Mouse (Mus musculus) lung, postnatal 0 days (tissue): Measurements from ENCODE around the gene Vstm4. TPM values are rescaled to one million over a fixed set of nuclear protein-coding genes. Genes with fewer than 3 reads are reported as not detected.

Source experiments
- ATAC-seq: fragments of 200-750 bp; cut with Nextera tagmentation; 2 replicates; pipeline ENCODE4 v1.8.0; 2017; ENCODE audit warnings: moderate library complexity
- DNase-seq: peaks from one replicate; pipeline ENCODE4 v3.0.0-alpha.2; 2016; ENCODE audit warnings: low spot score
- H3K27ac ChIP-seq: fragments of 300-500 bp; sonication (generic); 2 replicates; pipeline ENCODE4 v1.5.1; 2014; ENCODE audit warnings: antibody characterized with exemption, mild to moderate bottlenecking, low read length, mixed read lengths
- H3K27me3 ChIP-seq: fragments of 300-500 bp; sonication (generic); replicated peaks from 2 replicates; pipeline ENCODE4 v1.6.1; 2014; ENCODE audit warnings: low read length, mixed read lengths; ENCODE audit not compliant: insufficient read depth
- H3K36me3 ChIP-seq: fragments of 300-500 bp; sonication (generic); 2 replicates; pipeline ENCODE4 v1.6.1; 2014; ENCODE audit warnings: low read length, mixed read lengths; ENCODE audit not compliant: insufficient read depth
- H3K4me1 ChIP-seq: fragments of 300-500 bp; sonication (generic); 2 replicates; pipeline ENCODE4 v1.6.1; 2014; ENCODE audit warnings: antibody characterized with exemption, low read depth, low read length, mixed read lengths; ENCODE audit not compliant: insufficient read depth
- H3K4me2 ChIP-seq: fragments of 300-500 bp; sonication (generic); replicated peaks from 2 replicates; pipeline ENCODE4 v1.6.1; 2014; ENCODE audit warnings: low read depth, mild to moderate bottlenecking, low read length, moderate library complexity, mixed read lengths
- H3K4me3 ChIP-seq: fragments of 300-500 bp; sonication (generic); 2 replicates; pipeline ENCODE4 v1.5.1; 2014; ENCODE audit warnings: low read depth, low read length
- H3K9ac ChIP-seq: fragments of 300-500 bp; sonication (generic); replicated peaks from 2 replicates; pipeline ENCODE4 v1.6.1; 2014; ENCODE audit warnings: low read depth, mild to moderate bottlenecking
- H3K9me3 ChIP-seq: fragments of 300-500 bp; sonication (generic); 2 replicates; pipeline ENCODE4 v1.6.1; 2016; ENCODE audit warnings: low read length, mixed read lengths
- CTCF ChIP-seq: IDR thresholded peaks from 2 replicates; pipeline ENCODE4 v1.5.1; 2016; ENCODE audit warnings: antibody characterized with exemption, mild to moderate bottlenecking
- EP300 ChIP-seq: IDR thresholded peaks from 2 replicates; pipeline ENCODE4 v1.6.1; 2016; ENCODE audit warnings: antibody characterized with exemption, mild to moderate bottlenecking, control low read depth
- WGBS: fragments of 180-500 bp; shearing (Covaris S2); extraction: QIAGEN DNeasy Blood & Tissue Kit; methylation state at CpG from one replicate; pipeline ENCODE4 v1.1.7; 2014; 5-methylcytosine and 5-hydroxymethylcytosine counted together
- polyA plus RNA-seq: library from polyadenylated mRNA; unstranded; fragments of >200 nt; fragmentation: Nextera tagmentation; extraction: Ambion mirVana; gene quantifications from 2 replicates; pipeline ENCODE4 v1.2.1, GENCODE M21; 2015

Gene Vstm4
- polyA plus RNA-seq, 1 experiment from 2014 or later, result 63.6 TPM

DNA sequence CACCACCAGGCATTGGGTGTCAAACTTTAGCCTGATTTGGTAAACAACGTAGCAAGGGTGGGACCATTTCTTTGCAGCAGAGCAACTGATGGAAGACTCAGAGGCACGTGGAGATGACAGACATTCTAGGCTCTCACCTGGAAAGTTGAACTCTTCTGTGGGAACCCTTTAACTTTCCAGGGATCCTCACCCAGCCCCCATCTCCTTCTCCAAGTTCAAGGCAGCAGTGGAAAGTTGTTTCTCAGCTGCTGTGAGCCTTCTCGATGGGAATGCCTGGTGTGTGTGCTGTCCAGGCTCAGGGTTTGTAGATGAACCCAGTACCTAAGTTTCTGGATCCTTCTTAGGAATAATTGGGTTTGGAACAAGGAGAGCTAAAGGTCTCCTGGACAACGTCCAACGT lies 310 bp upstream of the Vstm4 start:
- ATAC-seq, result no peak
- Histone ChIP-seq H3K9ac (no peak overlapping the region; the same call in 1 of the 2 replicates), H3K36me3 (no peaks in the 10 kb centered on the region), H3K4me1 (no peaks in the 10 kb centered on the region; the same call in 1 of the 2 replicates), H3K4me3 (peak overlapping the region; percentile 51; the same call in 1 of the 2 replicates), H3K27me3 (no peaks in the 10 kb centered on the region), H3K27ac (peak overlapping the region; percentile 75), H3K4me2 (peak overlapping the region; percentile 63; the same call in 1 of the 2 replicates), H3K9me3 (no peaks in the 10 kb centered on the region)
- TF ChIP-seq CTCF, result no peak
- no peak for TF ChIP-seq EP300
- 31% methylated on average over 5 of the region's 5 CpGs for WGBS
- DNase-seq, result no peak

- H3K9me3 ChIP-seq, result no peaks in the 10 kb centered on the region
- 90% methylated on average over 10 of the region's 10 CpGs for WGBS
- no peaks in the 10 kb centered on the region for H3K27me3 ChIP-seq
- no peak overlapping the region for H3K27ac ChIP-seq
- no peak for TF ChIP-seq CTCF
- TF ChIP-seq EP300, result no peak
- H3K4me1 ChIP-seq, result no peaks in the 10 kb centered on the region; the same call in 1 of the 2 replicates
- H3K9ac ChIP-seq, result no peak overlapping the region
- no peak overlapping the region for H3K4me3 ChIP-seq
- H3K4me2 ChIP-seq, result no peak overlapping the region; the same call in 1 of the 2 replicates
- DNase-seq (no peak), ATAC-seq (no peak)
- H3K36me3 ChIP-seq, result no peaks in the 10 kb centered on the region
These were observed 1.8 kb downstream of the Vstm4 start for GRCm38 (mm10) chr14:32858361-32858760.

- WGBS, result 41% methylated on average over 6 of the region's 6 CpGs
- TF ChIP-seq CTCF (no peak), EP300 (no peak)
- Histone ChIP-seq H3K9ac (no peak overlapping the region), H3K36me3 (no peaks in the 10 kb centered on the region), H3K4me1 (no peaks in the 10 kb centered on the region; the same call in 1 of the 2 replicates), H3K4me3 (no peak overlapping the region), H3K27ac (peak overlapping the region; percentile 26; the same call in 1 of the 2 replicates), H3K9me3 (no peaks in the 10 kb centered on the region), H3K4me2 (0 out of 2 replicates have a peak overlapping the region, but pooled peaks have one; percentile 5), H3K27me3 (no peaks in the 10 kb centered on the region)
- DNase-seq (no peak), ATAC-seq (no peak)
These were observed 2.5 kb downstream of the Vstm4 start for GRCm38 (mm10) chr14:32858941-32859510.

GRCm38 (mm10) chr14:32859831-32860569 lies 3.4 kb downstream of the Vstm4 start:
- Histone ChIP-seq H3K4me3 (no peak overlapping the region), H3K9ac (no peak overlapping the region), H3K27me3 (no peaks in the 10 kb centered on the region), H3K36me3 (no peaks in the 10 kb centered on the region), H3K4me1 (peaks cover 4% of the 10 kb centered on the region), H3K27ac (0 out of 2 replicates have a peak overlapping the region, but pooled peaks have one; percentile 11), H3K4me2 (no peak overlapping the region), H3K9me3 (no peaks in the 10 kb centered on the region)
- no peak for TF ChIP-seq CTCF
- no peak for TF ChIP-seq EP300
- WGBS, result 38% methylated on average over 11 of the region's 11 CpGs
- ATAC-seq (no peak), DNase-seq (peak; percentile 25)

- Histone ChIP-seq H3K4me3 (no peak overlapping the region), H3K4me1 (peaks cover 4% of the 10 kb centered on the region), H3K4me2 (no peak overlapping the region), H3K36me3 (no peaks in the 10 kb centered on the region), H3K27ac (peak overlapping the region; percentile 68), H3K9me3 (no peaks in the 10 kb centered on the region), H3K9ac (no peak overlapping the region), H3K27me3 (no peaks in the 10 kb centered on the region)
- WGBS, result 17% methylated on average over 6 of the region's 6 CpGs
- peak; percentile 82 for DNase-seq
- no peak for TF ChIP-seq CTCF
- TF ChIP-seq EP300, result no peak
- ATAC-seq, result peak; percentile 75
These were observed 4.6 kb downstream of the Vstm4 start for GRCm38 (mm10) chr14:32861149-32861581.

DNA sequence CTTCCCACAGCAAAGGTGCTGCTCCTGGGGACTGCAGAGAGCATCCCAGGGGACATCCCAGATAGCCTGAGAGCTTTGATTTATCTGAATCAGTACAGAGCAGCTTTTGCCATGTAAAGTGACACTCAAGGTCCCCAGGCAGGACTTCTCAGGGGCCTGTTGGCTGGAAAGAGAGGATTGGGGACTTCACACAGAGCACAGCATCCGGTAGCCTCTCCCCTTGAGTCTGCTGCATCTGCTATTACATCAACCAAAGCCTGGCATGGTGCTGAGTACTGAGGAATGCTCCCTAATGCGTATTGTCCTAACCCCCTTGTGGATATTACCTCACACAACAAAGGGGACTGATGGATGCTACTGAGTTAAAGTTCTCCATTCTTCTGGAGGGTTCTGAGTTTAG lies 5.1 kb downstream of the Vstm4 start:
- TF ChIP-seq EP300, result no peak
- 0 out of 2 replicates have a peak, but pooled peaks have one; percentile 18 for ATAC-seq
- H3K9ac ChIP-seq, result no peak overlapping the region
- no peaks in the 10 kb centered on the region for H3K36me3 ChIP-seq
- no peaks in the 10 kb centered on the region for H3K27me3 ChIP-seq
- peaks cover 4% of the 10 kb centered on the region for H3K4me1 ChIP-seq
- H3K4me3 ChIP-seq, result no peak overlapping the region
- H3K4me2 ChIP-seq, result no peak overlapping the region
- WGBS, result 31% methylated on average over 2 of the region's 2 CpGs
- peak; percentile 40 for DNase-seq
- no peaks in the 10 kb centered on the region for H3K9me3 ChIP-seq
- H3K27ac ChIP-seq, result peak overlapping the region; percentile 68
